Mouse (Mus musculus) hindbrain, embryonic 11.5 days (tissue): Measurements from ENCODE around the gene 4930480E11Rik. TPM values are rescaled to one million over a fixed set of nuclear protein-coding genes. Genes with fewer than 3 reads are reported as not detected.
"Not testable (repeated sequence)": the region's sequence is repeated elsewhere in the genome, so short reads cannot be mapped to it uniquely, and the experiment has no call there.

Source experiments
- ATAC-seq: fragments of 200-750 bp; cut with Nextera tagmentation; 2 replicates; pipeline ENCODE4 v1.8.0; 2017; ENCODE audit warnings: mild to moderate bottlenecking, moderate TSS enrichment, moderate library complexity; ENCODE audit not compliant: low FRiP score
- DNase-seq: peaks from one replicate; pipeline ENCODE4 v3.0.0-alpha.2; 2015; ENCODE audit warnings: low spot score
- H3K27ac ChIP-seq: fragments of 300-500 bp; sonication (generic); 2 replicates; pipeline ENCODE4 v1.5.1; 2014; ENCODE audit warnings: mild to moderate bottlenecking, low read depth, low read length
- H3K27me3 ChIP-seq: fragments of 300-500 bp; sonication (generic); 2 replicates; pipeline ENCODE4 v1.6.1; 2014; ENCODE audit warnings: mild to moderate bottlenecking, low read length, moderate library complexity, mixed read lengths; ENCODE audit not compliant: control insufficient read depth, insufficient read depth
- H3K36me3 ChIP-seq: fragments of 300-500 bp; sonication (generic); 2 replicates; pipeline ENCODE4 v1.6.1; 2014; ENCODE audit warnings: mild to moderate bottlenecking, low read length, moderate library complexity, mixed read lengths; ENCODE audit not compliant: control insufficient read depth, insufficient read depth
- H3K4me1 ChIP-seq: fragments of 300-500 bp; sonication (generic); replicated peaks from 2 replicates; pipeline ENCODE4 v1.6.1; 2014; ENCODE audit warnings: low read length, mixed read lengths; ENCODE audit not compliant: control insufficient read depth, insufficient read depth
- H3K4me2 ChIP-seq: fragments of 300-500 bp; sonication (generic); replicated peaks from 2 replicates; pipeline ENCODE4 v1.6.1; 2014; ENCODE audit warnings: mild to moderate bottlenecking, low read depth, low read length
- H3K4me3 ChIP-seq: fragments of 300-500 bp; sonication (generic); 2 replicates; pipeline ENCODE4 v1.5.1; 2014; ENCODE audit warnings: low read depth, low read length
- H3K9ac ChIP-seq: fragments of 300-500 bp; sonication (generic); 2 replicates; pipeline ENCODE4 v1.6.1; 2014; ENCODE audit warnings: low read depth, low read length
- H3K9me3 ChIP-seq: fragments of 300-500 bp; sonication (generic); 2 replicates; pipeline ENCODE4 v1.6.1; 2016; ENCODE audit warnings: low read length; ENCODE audit not compliant: control insufficient read depth
- WGBS: fragments of 180-500 bp; shearing (Covaris S2); extraction: QIAGEN DNeasy Blood & Tissue Kit; methylation state at CpG from one replicate; pipeline ENCODE4 v1.1.7; 2014; 5-methylcytosine and 5-hydroxymethylcytosine counted together
- polyA plus RNA-seq: library from polyadenylated mRNA; unstranded; fragments of >200 nt; fragmentation: Nextera tagmentation; extraction: Ambion mirVana; gene quantifications from 2 replicates; pipeline ENCODE4 v1.2.1, GENCODE M21; 2014

Gene 4930480E11Rik
- not detected in 2 replicates for polyA plus RNA-seq

DNA sequence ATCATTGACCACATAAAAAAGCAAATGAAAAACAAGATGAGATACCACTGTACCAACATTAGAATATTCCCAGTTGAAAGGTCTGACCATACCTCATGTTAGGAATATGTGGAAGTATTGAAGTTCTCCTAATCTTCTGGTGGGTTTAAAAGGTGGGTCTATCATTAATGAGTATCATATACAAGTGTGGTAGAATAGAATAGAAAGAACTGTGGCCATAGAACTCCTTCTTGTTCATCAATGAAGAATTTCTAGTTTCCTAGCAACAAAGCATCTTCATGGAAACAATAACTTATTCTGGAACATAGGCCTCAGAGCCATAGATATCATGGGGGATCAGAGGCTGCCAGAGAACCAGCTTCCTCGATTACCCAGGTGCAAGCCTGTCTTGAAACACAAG lies at the start of gene 4930480E11Rik:
Gene 4930480E11Rik (plus strand): TSS at position 301 of the 400 bp plus-strand sequence.
- WGBS = 71% methylated on average over 1 of the region's 1 CpGs
- H3K27ac ChIP-seq = no peak within 1 kb of the TSS
- no peaks in the 10 kb centered on the region for H3K36me3 ChIP-seq
- H3K4me2 ChIP-seq = no peak within 1 kb of the TSS
- H3K4me3 ChIP-seq = no peak within 1 kb of the TSS
- H3K9me3 ChIP-seq = no peaks in the 10 kb centered on the region
- ATAC-seq (no peak), DNase-seq (no peak)
- H3K9ac ChIP-seq = no peak within 1 kb of the TSS
- no peaks in the 10 kb centered on the region for H3K27me3 ChIP-seq
- H3K4me1 ChIP-seq = no peaks in the 10 kb centered on the region

GRCm38 (mm10) chrX:78403346-78403745 lies 33.9 kb downstream of the 4930480E11Rik start:
- H3K4me1 ChIP-seq, H3K4me2 ChIP-seq: not testable (repeated sequence)

More at GRCm38 (mm10) chrX:78403346-78403745, 33.9 kb downstream of the 4930480E11Rik start:
- H3K9me3 ChIP-seq, DNase-seq, H3K36me3 ChIP-seq, H3K27ac ChIP-seq, ATAC-seq, H3K27me3 ChIP-seq, H3K4me3 ChIP-seq, H3K9ac ChIP-seq: not testable (repeated sequence)
- 81% methylated on average over 2 of the region's 2 CpGs for WGBS

Other genes with a start within 250 kb of the 4930480E11Rik start
- not detected in 2 replicates for gene Gm5938, start 244.2 kb upstream of the 4930480E11Rik start, polyA plus RNA-seq
- gene Obp1b, start 182.9 kb upstream of the 4930480E11Rik start, polyA plus RNA-seq = not detected in 2 replicates
- not detected in 2 replicates for gene Gm14743, start 123.7 kb upstream of the 4930480E11Rik start, polyA plus RNA-seq
- 6.2 and 7.7 TPM in 2 replicates for gene Prrg1, start 214.3 kb downstream of the 4930480E11Rik start, polyA plus RNA-seq